Mouse (Mus musculus): ENCODE measurements around the gene Nfia. TPM values are rescaled to one million over a fixed set of nuclear protein-coding genes. Genes with fewer than 3 reads are reported as not detected.

Gene Nfia
- polyA plus RNA-seq, 1 experiment, result not detected

DNA sequence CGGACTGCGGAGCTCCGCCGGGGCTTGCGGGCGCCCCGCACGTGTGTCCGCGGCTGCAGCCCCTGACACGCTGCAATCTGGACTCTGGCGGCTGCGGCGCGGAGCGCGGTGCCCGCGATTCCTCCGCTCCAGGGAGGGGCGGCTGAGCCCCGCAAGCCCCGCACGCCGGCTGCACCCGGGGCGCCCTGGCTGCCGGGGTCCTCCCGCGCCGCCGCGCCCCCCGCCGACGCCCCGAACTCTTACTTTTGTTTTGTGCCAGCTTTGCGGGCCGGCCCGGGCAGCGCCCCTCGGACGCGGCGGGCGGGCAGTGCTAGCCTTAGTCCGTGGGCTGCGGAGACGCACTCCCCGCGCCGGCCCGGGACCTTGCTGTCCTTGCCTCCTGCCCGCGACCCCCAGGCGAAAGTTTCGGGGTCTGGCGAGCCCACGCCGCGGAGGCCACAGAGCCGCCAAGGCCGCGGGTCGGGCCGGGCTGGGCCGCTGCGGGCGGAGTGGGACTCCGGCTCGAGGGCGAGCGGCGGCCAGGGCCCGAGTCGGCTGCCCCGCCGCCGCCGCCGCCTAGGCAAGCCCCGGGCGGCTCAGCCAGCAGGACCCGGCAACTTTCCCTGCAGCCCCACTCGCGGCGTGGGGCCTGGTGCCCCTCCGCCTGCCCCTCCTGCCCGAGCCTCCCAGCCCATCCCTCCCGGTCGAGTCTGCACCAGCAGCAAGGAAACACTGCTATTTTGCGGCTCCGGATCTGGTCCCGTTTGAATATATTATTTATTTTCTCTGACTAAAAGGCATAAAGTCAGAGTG, 5.9 kb downstream of the Nfia start:
- H3K4me3 ChIP-seq (ENCODE audit: insufficient read depth, low read depth, low read length), result peak overlapping the region; percentile 58
- TF ChIP-seq POLR2A (IDR thresholded peaks at IDR 0.05; ENCODE audit: insufficient read depth, low read depth, low read length), result no peak
- no peak for TF ChIP-seq CTCF (IDR thresholded peaks at IDR 0.05; ENCODE audit: insufficient read depth, low read depth, low read length)
- 2% methylated on average over 91 of the region's 94 CpGs for WGBS
- H3K27ac ChIP-seq (ENCODE audit: insufficient read depth, low read depth, low read length), result peak overlapping the region; percentile 47
- H3K4me1 ChIP-seq (ENCODE audit: control insufficient read depth, insufficient read depth, low read length), result peaks cover 7% of the 10 kb centered on the region; the same call in 1 of the 2 replicates

DNA sequence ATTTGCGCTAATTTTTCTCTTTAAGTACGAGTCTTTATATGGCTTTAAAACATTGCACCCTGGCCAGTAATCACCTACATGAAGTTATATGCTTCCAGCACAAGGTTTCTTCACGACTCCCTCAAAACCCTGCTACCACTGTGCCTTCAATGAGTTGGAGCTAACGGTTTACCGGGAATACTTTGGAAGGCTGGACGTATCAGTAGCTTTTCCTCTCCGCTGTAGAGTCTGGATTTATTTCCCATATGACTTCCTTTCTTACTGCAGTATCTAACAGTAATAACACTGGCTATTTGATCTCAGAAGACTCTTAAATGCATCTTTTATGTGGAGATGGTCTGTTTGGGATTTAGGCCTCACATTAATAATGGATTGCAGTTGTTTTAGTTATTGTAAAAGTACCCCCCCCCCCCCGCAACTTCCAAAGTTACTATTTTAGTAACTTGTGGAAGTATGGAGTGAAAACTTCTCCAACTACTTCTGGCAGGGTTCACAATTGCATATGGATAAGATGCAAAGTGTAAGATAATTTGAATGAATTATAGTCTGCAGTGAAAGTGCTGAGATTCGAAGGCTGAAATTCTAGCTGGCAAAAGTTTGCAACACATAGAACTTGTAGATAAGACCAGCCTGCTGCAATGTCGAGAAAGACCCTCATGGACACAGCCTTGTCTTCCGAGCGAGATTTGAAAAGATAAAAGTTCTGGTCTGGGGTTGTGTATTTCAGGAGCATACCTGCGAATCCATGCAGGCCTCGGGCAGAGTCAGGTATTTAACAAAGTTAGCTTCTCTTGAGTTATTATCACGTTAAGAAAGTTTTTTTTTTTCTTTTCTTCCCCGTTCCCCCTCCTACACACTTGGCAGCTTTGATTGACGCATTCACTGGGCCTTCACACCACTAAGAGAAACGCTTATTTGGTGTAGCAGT, 6.7 kb downstream of the Nfia start:
- Histone ChIP-seq H3K27ac (ENCODE audit: insufficient read depth, low read depth, low read length) (peak overlapping the region; percentile 47), H3K4me3 (ENCODE audit: insufficient read depth, low read depth, low read length) (peak overlapping the region; percentile 58; the same call in 1 of the 2 replicates), H3K4me1 (ENCODE audit: control insufficient read depth, insufficient read depth, low read length) (peaks cover 7% of the 10 kb centered on the region; the same call in 1 of the 2 replicates)
- TF ChIP-seq POLR2A (IDR thresholded peaks at IDR 0.05; ENCODE audit: insufficient read depth, low read depth, low read length) (no peak), CTCF (IDR thresholded peaks at IDR 0.05; ENCODE audit: insufficient read depth, low read depth, low read length) (no peak)
- 55% methylated on average over 18 of the region's 18 CpGs for WGBS

DNA sequence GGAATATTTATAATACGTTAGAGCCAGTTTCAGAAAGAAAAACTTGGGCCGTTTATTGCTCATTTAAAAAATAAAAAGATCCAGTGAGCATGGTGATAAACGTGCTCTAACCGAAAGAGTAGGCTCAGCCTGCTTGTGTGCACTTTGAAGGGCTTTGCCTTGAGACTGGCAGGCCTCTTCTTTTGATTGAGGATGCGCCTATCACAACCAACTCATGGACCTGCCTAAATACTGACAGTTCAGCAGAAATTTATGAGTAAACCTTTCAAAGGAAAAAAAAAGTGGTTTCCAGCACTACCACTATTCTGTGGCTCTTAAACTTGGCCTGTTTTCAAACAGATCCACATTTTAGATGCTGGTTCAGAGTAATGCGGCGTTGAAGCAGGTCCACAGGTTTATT, 7.5 kb downstream of the Nfia start:
- no peak overlapping the region for H3K4me3 ChIP-seq (ENCODE audit: insufficient read depth, low read depth, low read length)
- 68% methylated on average over 7 of the region's 7 CpGs for WGBS
- no peak overlapping the region for H3K27ac ChIP-seq (ENCODE audit: insufficient read depth, low read depth, low read length)
- H3K4me1 ChIP-seq (ENCODE audit: control insufficient read depth, insufficient read depth, low read length), result peaks cover 7% of the 10 kb centered on the region; the same call in 1 of the 2 replicates
- no peak for TF ChIP-seq POLR2A (IDR thresholded peaks at IDR 0.05; ENCODE audit: insufficient read depth, low read depth, low read length)
- TF ChIP-seq CTCF (IDR thresholded peaks at IDR 0.05; ENCODE audit: insufficient read depth, low read depth, low read length), result no peak

DNA sequence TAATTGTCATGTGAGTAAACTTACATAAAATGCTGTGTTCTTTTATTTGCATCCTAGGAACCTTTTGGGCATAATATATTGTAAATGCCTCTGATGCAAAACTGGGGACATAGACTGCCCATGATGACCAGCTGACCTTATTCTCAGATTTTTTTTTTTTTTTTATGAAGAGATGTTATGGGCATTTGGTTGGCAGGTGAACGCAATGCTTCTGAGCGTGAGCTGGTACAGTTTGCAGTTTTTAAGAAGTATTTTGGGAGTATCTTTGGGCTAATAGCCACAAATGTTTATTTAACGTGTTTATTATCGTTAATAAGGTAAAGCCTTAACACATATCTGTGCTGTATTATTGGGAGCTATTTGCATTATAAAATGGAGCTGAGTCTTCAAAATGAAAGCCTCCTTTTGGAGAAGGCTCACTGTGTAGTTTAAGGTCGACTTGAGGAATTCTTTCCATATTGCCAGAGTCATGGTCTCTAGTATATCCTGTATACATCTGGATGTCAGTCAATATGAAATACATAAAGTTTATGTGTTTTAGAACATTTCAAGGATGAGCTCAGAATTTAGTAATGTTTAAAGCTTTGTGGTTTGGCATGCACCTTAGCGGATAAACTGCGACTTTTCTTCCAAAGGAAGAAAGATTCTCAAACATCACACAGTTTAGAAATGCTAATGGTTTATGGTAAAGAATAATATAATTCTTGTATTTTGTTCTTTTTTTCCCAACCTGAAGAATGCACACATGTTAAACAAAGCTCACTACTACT, 8.3 kb downstream of the Nfia start:
- Histone ChIP-seq H3K4me1 (ENCODE audit: control insufficient read depth, insufficient read depth, low read length) (peaks cover 7% of the 10 kb centered on the region; the same call in 1 of the 2 replicates), H3K27ac (ENCODE audit: insufficient read depth, low read depth, low read length) (no peak overlapping the region), H3K4me3 (ENCODE audit: insufficient read depth, low read depth, low read length) (no peak overlapping the region)
- TF ChIP-seq CTCF (IDR thresholded peaks at IDR 0.05; ENCODE audit: insufficient read depth, low read depth, low read length), result no peak
- TF ChIP-seq POLR2A (IDR thresholded peaks at IDR 0.05; ENCODE audit: insufficient read depth, low read depth, low read length), result no peak
- 76% methylated on average over 7 of the region's 7 CpGs for WGBS

DNA sequence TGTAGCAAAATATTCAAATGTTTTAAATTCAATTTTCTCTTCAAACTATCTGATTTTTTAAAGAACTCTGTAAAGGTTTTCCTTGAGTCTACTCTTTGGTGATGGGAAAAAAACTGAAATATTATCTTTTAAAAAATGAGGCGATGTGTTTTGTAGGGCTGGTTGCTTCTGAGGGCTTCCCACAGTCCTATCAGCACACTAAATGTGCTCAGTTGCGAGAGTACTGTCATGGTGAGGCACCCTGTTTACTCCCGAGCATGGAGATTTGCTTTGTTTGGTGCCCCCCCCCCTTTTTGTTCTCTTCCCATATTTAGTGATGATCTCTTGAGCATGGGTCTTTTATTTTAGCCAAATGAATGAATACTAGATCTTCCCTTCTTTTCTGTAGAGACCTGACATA, 9.5 kb downstream of the Nfia start:
- TF ChIP-seq CTCF (IDR thresholded peaks at IDR 0.05; ENCODE audit: insufficient read depth, low read depth, low read length) (no peak), POLR2A (IDR thresholded peaks at IDR 0.05; ENCODE audit: insufficient read depth, low read depth, low read length) (no peak)
- 84% methylated on average over 3 of the region's 3 CpGs for WGBS
- peaks cover 6% of the 10 kb centered on the region; the same call in 1 of the 2 replicates for H3K4me1 ChIP-seq (ENCODE audit: control insufficient read depth, insufficient read depth, low read length)
- no peak overlapping the region for H3K4me3 ChIP-seq (ENCODE audit: insufficient read depth, low read depth, low read length)
- no peak overlapping the region for H3K27ac ChIP-seq (ENCODE audit: insufficient read depth, low read depth, low read length)

DNA sequence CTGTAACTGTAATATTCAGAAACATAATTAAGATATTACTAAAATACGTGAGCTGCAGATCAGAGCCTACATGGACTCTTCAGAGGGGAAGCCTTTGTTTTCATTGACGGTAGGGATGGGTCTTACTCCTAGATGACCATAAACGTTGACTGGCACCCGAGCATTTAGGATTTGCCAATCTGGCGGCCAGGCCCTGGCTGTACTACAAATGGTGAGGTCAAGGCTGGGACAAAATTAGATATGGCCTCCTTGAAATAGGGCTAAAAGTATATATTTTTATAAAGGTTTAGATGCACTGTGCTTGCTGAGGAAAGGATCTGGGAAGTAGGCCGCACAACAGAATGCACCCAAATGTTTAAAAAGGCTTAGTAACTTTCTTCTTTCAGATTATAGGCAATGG, 10.0 kb downstream of the Nfia start:
- Histone ChIP-seq H3K27ac (ENCODE audit: insufficient read depth, low read depth, low read length) (no peak overlapping the region), H3K4me3 (ENCODE audit: insufficient read depth, low read depth, low read length) (no peak overlapping the region), H3K4me1 (ENCODE audit: control insufficient read depth, insufficient read depth, low read length) (peaks cover 5% of the 10 kb centered on the region; the same call in 1 of the 2 replicates)
- WGBS, result 83% methylated on average over 6 of the region's 6 CpGs
- TF ChIP-seq CTCF (IDR thresholded peaks at IDR 0.05; ENCODE audit: insufficient read depth, low read depth, low read length), result no peak
- TF ChIP-seq POLR2A (IDR thresholded peaks at IDR 0.05; ENCODE audit: insufficient read depth, low read depth, low read length), result no peak

DNA sequence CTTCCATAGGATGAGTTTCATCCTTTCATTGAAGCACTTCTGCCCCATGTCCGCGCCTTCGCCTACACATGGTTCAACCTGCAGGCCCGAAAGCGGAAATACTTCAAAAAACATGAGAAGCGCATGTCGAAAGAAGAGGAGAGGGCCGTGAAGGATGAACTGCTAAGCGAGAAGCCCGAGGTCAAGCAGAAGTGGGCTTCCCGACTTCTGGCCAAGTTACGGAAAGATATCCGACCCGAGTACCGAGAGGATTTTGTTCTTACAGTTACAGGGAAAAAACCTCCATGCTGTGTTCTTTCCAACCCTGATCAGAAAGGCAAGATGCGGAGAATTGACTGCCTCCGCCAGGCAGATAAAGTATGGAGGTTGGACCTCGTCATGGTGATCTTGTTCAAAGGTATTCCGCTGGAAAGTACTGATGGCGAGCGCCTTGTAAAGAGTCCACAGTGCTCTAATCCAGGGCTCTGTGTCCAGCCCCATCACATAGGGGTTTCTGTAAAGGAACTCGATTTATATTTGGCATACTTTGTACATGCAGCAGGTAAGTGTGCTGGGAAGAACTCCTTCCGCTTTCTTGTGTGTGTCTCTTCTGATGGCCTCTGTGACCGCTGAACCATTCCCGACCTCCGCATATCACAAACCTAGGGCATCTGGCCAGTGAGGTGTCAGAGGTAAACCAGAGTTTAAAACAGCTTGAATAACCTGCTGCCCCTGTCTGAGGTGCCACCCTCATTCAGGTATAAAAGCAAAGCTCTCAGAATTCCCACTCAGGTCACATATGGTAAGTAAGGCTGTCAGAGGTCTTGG, 10.7 kb downstream of the Nfia start:
- 94% methylated on average over 26 of the region's 26 CpGs for WGBS
- TF ChIP-seq CTCF (IDR thresholded peaks at IDR 0.05; ENCODE audit: insufficient read depth, low read depth, low read length), result no peak
- no peak for TF ChIP-seq POLR2A (IDR thresholded peaks at IDR 0.05; ENCODE audit: insufficient read depth, low read depth, low read length)
- no peak overlapping the region for H3K4me3 ChIP-seq (ENCODE audit: insufficient read depth, low read depth, low read length)
- H3K4me1 ChIP-seq (ENCODE audit: control insufficient read depth, insufficient read depth, low read length), result peaks cover 5% of the 10 kb centered on the region; the same call in 1 of the 2 replicates
- no peak overlapping the region for H3K27ac ChIP-seq (ENCODE audit: insufficient read depth, low read depth, low read length)

DNA sequence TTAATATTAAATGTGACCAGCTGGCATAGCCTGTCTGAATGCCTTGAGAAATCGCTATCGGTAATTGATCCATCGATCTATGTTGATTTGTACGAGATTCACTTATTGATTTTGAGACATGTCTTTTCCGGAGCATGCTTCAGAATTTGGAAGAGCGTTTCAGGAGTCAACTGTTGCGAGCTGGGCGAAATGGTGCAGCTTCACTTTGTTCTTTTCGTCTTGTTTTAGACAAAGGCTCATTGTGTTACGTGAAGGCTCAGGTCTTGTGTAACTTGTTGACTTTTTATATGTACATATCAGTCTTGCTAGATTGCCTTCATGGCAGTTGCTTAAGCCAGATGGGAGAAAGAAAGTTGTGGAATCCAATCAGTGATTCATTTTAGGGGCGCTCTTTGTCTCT, 11.7 kb downstream of the Nfia start:
- Histone ChIP-seq H3K27ac (ENCODE audit: insufficient read depth, low read depth, low read length) (no peak overlapping the region), H3K4me1 (ENCODE audit: control insufficient read depth, insufficient read depth, low read length) (no peaks in the 10 kb centered on the region), H3K4me3 (ENCODE audit: insufficient read depth, low read depth, low read length) (no peak overlapping the region)
- no peak for TF ChIP-seq POLR2A (IDR thresholded peaks at IDR 0.05; ENCODE audit: insufficient read depth, low read depth, low read length)
- TF ChIP-seq CTCF (IDR thresholded peaks at IDR 0.05; ENCODE audit: insufficient read depth, low read depth, low read length), result no peak
- WGBS, result 82% methylated on average over 11 of the region's 11 CpGs
